Mouse (Mus musculus): ENCODE measurements around the gene Asf1b.

Asf1b gene

DNA sequence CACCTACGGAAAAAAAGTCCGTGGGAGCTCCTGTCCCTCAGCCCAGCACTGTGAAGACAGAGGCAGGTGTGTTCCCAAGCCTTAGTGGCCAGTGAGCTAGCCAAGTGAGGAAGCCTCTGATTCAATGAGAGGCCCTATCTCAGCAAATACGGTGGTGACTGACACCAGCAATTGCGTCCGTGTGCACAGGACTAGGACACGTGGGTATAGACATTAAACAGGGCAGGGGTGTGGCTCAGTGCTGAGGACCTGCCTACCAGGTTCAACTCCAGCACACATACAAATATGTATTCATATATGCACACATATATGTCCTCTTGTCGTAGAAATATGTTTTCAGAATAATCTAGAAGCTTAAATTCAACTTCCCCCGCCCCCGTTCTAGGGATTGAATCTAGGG lies 64.4 kb downstream of the Asf1b start:
- no peak for DNase-seq (ENCODE audit: low read depth, low spot score)
